Mouse (Mus musculus): ENCODE measurements around the gene Dlg2. TPM values are rescaled to one million over a fixed set of nuclear protein-coding genes. Genes with fewer than 3 reads are reported as not detected.
A peak's percentile ranks its signal among the peaks of the same experiment; 100 is the strongest.

Dlg2 gene
- total and polyA plus RNA-seq, 2 experiments from 2014 or later = 26.3 to 169 TPM

GRCm38 (mm10) chr7:91089211-91089930, 612.9 kb downstream of the Dlg2 start:
- Histone ChIP-seq H3K27me3 (ENCODE audit: insufficient read depth, low read length) (no peaks in the 10 kb centered on the region), H3K4me1 (ENCODE audit: insufficient read depth) (peaks cover 22% of the 10 kb centered on the region; the same call in 1 of the 2 replicates), H3K27ac (ENCODE audit: low read depth, low read length) (peak overlapping the region; percentile 86), H3K4me3 (ENCODE audit: low read depth, low read length) (peak overlapping the region; percentile 59), H3K36me3 (ENCODE audit: insufficient read depth) (no peaks in the 10 kb centered on the region), H3K9me3 (ENCODE audit: low read length) (no peaks in the 10 kb centered on the region), H3K4me2 (ENCODE audit: low read depth) (peak overlapping the region; percentile 65), H3K9ac (peak overlapping the region; percentile 77)
- DNase-seq = peak; percentile 72
- TF ChIP-seq CTCF (IDR thresholded peaks at IDR 0.05; ENCODE audit: low read depth) = no peak
- peak; percentile 49 for ATAC-seq
- 12% methylated on average over 6 of the region's 6 CpGs for WGBS

DNA sequence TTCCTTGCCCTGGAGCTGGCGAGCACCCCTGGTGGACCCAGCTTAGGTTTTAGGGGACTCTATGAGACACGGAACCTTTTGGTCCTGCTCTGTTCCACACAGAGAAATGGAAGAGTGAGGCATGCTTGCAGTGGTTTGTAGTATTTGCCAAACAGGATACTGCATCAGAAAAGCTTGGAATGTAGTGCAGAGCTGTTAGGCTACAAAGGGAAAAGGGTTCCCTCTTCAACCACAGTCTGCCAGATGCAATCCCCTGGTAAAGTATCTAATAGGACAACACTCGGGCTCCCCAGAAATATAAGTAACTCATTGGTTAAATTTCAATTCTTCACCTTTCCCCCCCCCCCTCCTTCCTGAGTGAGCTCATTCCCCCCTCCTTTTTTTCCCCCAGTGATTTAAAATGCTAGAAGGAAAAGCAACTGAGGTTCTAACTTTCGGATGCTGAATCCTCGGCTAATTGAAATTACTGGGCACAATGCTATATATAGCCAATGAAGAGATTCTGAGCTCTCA, 613.9 kb downstream of the Dlg2 start:
- DNase-seq = no peak
- Histone ChIP-seq H3K4me2 (ENCODE audit: low read depth) (peak overlapping the region; percentile 65), H3K27me3 (ENCODE audit: insufficient read depth, low read length) (no peaks in the 10 kb centered on the region), H3K4me3 (ENCODE audit: low read depth, low read length) (peak overlapping the region; percentile 59), H3K27ac (ENCODE audit: low read depth, low read length) (peak overlapping the region; percentile 86), H3K36me3 (ENCODE audit: insufficient read depth) (no peaks in the 10 kb centered on the region), H3K9ac (peak overlapping the region; percentile 77), H3K4me1 (ENCODE audit: insufficient read depth) (peaks cover 22% of the 10 kb centered on the region; the same call in 1 of the 2 replicates), H3K9me3 (ENCODE audit: low read length) (no peaks in the 10 kb centered on the region)
- no peak for TF ChIP-seq CTCF (IDR thresholded peaks at IDR 0.05; ENCODE audit: low read depth)
- 32% methylated on average over 5 of the region's 5 CpGs for WGBS
- peak; percentile 38 for ATAC-seq

DNA sequence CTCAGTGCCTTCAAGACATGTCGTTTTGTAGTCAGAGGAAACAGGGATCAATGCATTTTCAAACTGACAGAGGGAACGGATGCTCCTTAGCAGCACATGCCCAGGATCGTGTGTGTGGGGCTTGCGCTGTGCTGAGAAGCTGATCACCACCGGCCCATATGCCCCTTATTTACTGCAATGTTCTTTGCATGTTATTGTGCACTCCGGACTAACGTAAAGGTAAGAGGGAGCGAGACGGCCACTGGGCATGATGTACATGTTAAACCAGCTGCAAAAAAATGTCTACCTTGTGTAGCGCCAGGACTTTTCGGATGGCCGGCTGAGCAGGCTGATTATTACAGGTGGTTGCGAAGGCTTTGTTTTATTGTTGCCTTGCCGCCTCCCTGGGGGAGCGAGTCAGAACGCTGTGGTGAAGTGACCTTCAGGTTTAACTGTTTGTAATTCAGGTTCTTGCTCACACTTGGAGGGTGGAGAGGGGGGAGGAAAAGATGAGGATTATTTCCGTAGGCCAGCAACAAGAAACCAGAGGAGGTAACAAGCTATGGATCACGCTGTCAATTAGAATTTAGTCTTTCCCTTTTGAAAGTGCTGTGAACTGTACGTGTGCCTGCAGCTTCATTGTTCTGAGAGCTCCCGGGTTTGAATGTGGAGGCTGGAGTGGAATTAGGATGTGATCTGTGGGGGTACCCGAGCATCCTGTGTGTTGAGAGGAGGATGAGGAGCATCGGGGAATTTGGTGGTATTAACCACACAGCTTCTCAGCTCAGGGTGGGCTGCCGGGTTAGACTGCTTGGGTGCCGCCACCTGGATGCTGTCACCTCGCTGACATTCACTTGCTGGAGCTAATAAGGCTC, 614.6 kb downstream of the Dlg2 start:
- Histone ChIP-seq H3K9ac (peak overlapping the region; percentile 77), H3K27ac (ENCODE audit: low read depth, low read length) (peak overlapping the region; percentile 86), H3K4me2 (ENCODE audit: low read depth) (peak overlapping the region; percentile 65), H3K4me3 (ENCODE audit: low read depth, low read length) (peak overlapping the region; percentile 59), H3K4me1 (ENCODE audit: insufficient read depth) (peaks cover 22% of the 10 kb centered on the region; the same call in 1 of the 2 replicates), H3K9me3 (ENCODE audit: low read length) (no peaks in the 10 kb centered on the region), H3K36me3 (ENCODE audit: insufficient read depth) (no peaks in the 10 kb centered on the region), H3K27me3 (ENCODE audit: insufficient read depth, low read length) (no peaks in the 10 kb centered on the region)
- no peak for TF ChIP-seq CTCF (IDR thresholded peaks at IDR 0.05; ENCODE audit: low read depth)
- DNase-seq = peak; percentile 74
- ATAC-seq = peak; percentile 73
- WGBS = 3% methylated on average over 25 of the region's 25 CpGs

GRCm38 (mm10) chr7:91096467-91096866, 620.0 kb downstream of the Dlg2 start:
- Histone ChIP-seq H3K27me3 (ENCODE audit: insufficient read depth, low read length) (no peaks in the 10 kb centered on the region), H3K36me3 (ENCODE audit: insufficient read depth) (no peaks in the 10 kb centered on the region), H3K9ac (no peak overlapping the region), H3K27ac (ENCODE audit: low read depth, low read length) (no peak overlapping the region), H3K9me3 (ENCODE audit: low read length) (no peaks in the 10 kb centered on the region), H3K4me1 (ENCODE audit: insufficient read depth) (0 out of 2 replicates have a peak, but pooled peaks cover 3% of the 10 kb centered on the region), H3K4me3 (ENCODE audit: low read depth, low read length) (no peak overlapping the region), H3K4me2 (ENCODE audit: low read depth) (no peak overlapping the region)
- TF ChIP-seq CTCF (IDR thresholded peaks at IDR 0.05; ENCODE audit: low read depth) = no peak
- WGBS = 61% methylated on average over 7 of the region's 7 CpGs
- no peak for ATAC-seq
- no peak for DNase-seq

- no peak for TF ChIP-seq CTCF (IDR thresholded peaks at IDR 0.05; ENCODE audit: low read depth)
- ATAC-seq (no peak), DNase-seq (peak; percentile 7)
- Histone ChIP-seq H3K9me3 (ENCODE audit: low read length) (no peaks in the 10 kb centered on the region), H3K27ac (ENCODE audit: low read depth, low read length) (no peak overlapping the region), H3K4me2 (ENCODE audit: low read depth) (no peak overlapping the region), H3K36me3 (ENCODE audit: insufficient read depth) (no peaks in the 10 kb centered on the region), H3K4me3 (ENCODE audit: low read depth, low read length) (no peak overlapping the region), H3K9ac (no peak overlapping the region), H3K4me1 (ENCODE audit: insufficient read depth) (no peaks in the 10 kb centered on the region), H3K27me3 (ENCODE audit: insufficient read depth, low read length) (no peaks in the 10 kb centered on the region)
- 68% methylated on average over 3 of the region's 3 CpGs for WGBS
These were observed 622.0 kb downstream of the Dlg2 start for GRCm38 (mm10) chr7:91098521-91098920.

GRCm38 (mm10) chr7:91109575-91109974, 633.1 kb downstream of the Dlg2 start:
- no peak overlapping the region for H3K4me2 ChIP-seq (ENCODE audit: low read depth)
- no peaks in the 10 kb centered on the region for H3K27me3 ChIP-seq (ENCODE audit: insufficient read depth, low read length)
- no peaks in the 10 kb centered on the region for H3K9me3 ChIP-seq (ENCODE audit: low read length)
- no peaks in the 10 kb centered on the region for H3K4me1 ChIP-seq (ENCODE audit: insufficient read depth)
- no peak for ATAC-seq
- no peak overlapping the region for H3K4me3 ChIP-seq (ENCODE audit: low read depth, low read length)
- H3K36me3 ChIP-seq (ENCODE audit: insufficient read depth) = no peaks in the 10 kb centered on the region
- H3K9ac ChIP-seq = no peak overlapping the region
- peak; percentile 47 for DNase-seq
- WGBS = 58% methylated on average over 3 of the region's 3 CpGs
- no peak for TF ChIP-seq CTCF (IDR thresholded peaks at IDR 0.05; ENCODE audit: low read depth)
- no peak overlapping the region for H3K27ac ChIP-seq (ENCODE audit: low read depth, low read length)
